Mouse (Mus musculus) embryonic fibroblast, embryonic 13.5 days (primary cell): ENCODE measurements at regions not wholly inside any gene's neighbourhood (a gene's known extent, or its start where the extent isn't known, plus 50 kb on each side); places are given as distances from the start of the nearest gene placed in this dataset.

Experiments
- CTCF ChIP-seq: IDR thresholded peaks from 2 replicates; pipeline ENCODE4 v1.5.1; 2011; ENCODE audit warnings: mild to moderate bottlenecking, control low read depth, low read length, moderate library complexity, borderline replicate concordance; ENCODE audit not compliant: insufficient read depth
- POLR2A ChIP-seq: IDR thresholded peaks from 2 replicates; pipeline ENCODE4 v1.6.1; 2011; ENCODE audit warnings: low read depth, mild to moderate bottlenecking, control low read depth, low read length, moderate library complexity

DNA sequence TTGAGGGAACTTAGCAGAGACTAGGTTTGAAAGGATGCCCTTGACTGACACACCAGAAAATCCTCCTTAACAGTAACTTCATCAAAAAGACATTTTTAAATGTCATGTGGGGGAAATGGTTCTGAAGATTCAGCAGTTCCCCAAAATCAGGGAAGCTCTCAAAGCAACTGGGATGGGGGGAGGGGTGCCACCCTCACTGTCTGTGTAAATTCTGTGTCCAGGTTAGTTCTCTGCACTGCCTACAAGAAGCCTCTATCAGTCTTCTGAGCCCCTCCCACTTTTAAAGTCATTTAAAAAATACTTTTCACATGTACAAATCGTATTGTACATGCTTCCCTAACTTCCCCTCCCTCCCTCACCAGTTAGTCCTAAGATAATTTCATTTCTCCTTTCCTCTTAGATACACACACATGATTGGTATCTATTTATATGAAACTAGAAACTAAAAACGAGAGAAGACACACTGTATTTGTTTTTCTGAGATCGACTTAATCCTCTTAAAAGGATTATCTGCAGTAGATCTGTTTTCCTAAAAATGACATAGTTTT, 121.0 kb upstream of the Mgat5 start:
- no peak for TF ChIP-seq POLR2A
- TF ChIP-seq CTCF = no peak
